Mouse (Mus musculus) liver, embryonic 14.5 days (tissue): Measurements from ENCODE around the gene Atp6v1a. TPM values are rescaled to one million over a fixed set of nuclear protein-coding genes. Genes with fewer than 3 reads are reported as not detected.

Experiments
- ATAC-seq: fragments of 200-750 bp; cut with Nextera tagmentation; 2 replicates; pipeline ENCODE4 v1.8.0; 2017; ENCODE audit warnings: moderate number of reproducible peaks, mild to moderate bottlenecking, moderate library complexity; ENCODE audit not compliant: insufficient read depth
- DNase-seq, 3 experiments: peaks; one replicate each; pipeline ENCODE4 v3.0.0-alpha.2; 2012 to 2013; ENCODE audit warnings: low read depth in 3 of 3, low spot score in 3 of 3
- H3K27ac ChIP-seq: fragments of 300-500 bp; sonication (generic); 2 replicates; pipeline ENCODE4 v1.5.1; 2014; ENCODE audit warnings: moderate library complexity, mild to moderate bottlenecking, control low read depth, inconsistent platforms
- H3K27me3 ChIP-seq: fragments of 300-500 bp; sonication (generic); 2 replicates; pipeline ENCODE4 v1.6.1; 2014; ENCODE audit warnings: mild to moderate bottlenecking, low read length, moderate library complexity; ENCODE audit not compliant: control insufficient read depth, insufficient read depth
- H3K36me3 ChIP-seq: fragments of 300-500 bp; sonication (generic); replicated peaks from 2 replicates; pipeline ENCODE4 v1.6.1; 2014; ENCODE audit warnings: low read depth; ENCODE audit not compliant: control insufficient read depth, insufficient read depth
- H3K4me1 ChIP-seq, 2 experiments: fragments of 200-500 bp in 1 of 2; fragments of 300-500 bp in 1 of 2; sonication (generic) in 1 of 2; replicated peaks; 2 replicates each; pipeline ENCODE4 v1.6.1; 2012 to 2014; ENCODE audit warnings: antibody characterized with exemption in 1 of 2, inconsistent platforms in 1 of 2, low read length in 1 of 2; ENCODE audit not compliant: control insufficient read depth in 2 of 2, insufficient read depth in 2 of 2
- H3K4me2 ChIP-seq: fragments of 300-500 bp; sonication (generic); 2 replicates; pipeline ENCODE4 v1.6.1; 2014; ENCODE audit warnings: low read depth, mild to moderate bottlenecking, control low read depth, moderate library complexity
- H3K4me3 ChIP-seq, 2 experiments: fragments of 200-500 bp in 1 of 2; fragments of 300-500 bp in 1 of 2; sonication (generic) in 1 of 2; 2 replicates each; pipeline ENCODE4 v1.5.1; 2012 to 2014; ENCODE audit warnings: low read depth in 2 of 2, low read length in 2 of 2, mild to moderate bottlenecking in 2 of 2, control low read depth in 1 of 2, inconsistent platforms in 1 of 2, moderate library complexity in 1 of 2; ENCODE audit not compliant: insufficient read depth in 1 of 2
- H3K9ac ChIP-seq: fragments of 300-500 bp; sonication (generic); replicated peaks from 2 replicates; pipeline ENCODE4 v1.6.1; 2014; ENCODE audit warnings: mild to moderate bottlenecking, control low read depth, moderate library complexity
- H3K9me3 ChIP-seq: fragments of 300-500 bp; sonication (generic); 2 replicates; pipeline ENCODE4 v1.6.1; 2016; ENCODE audit warnings: low read length, mixed read lengths; ENCODE audit not compliant: control insufficient read depth
- CTCF ChIP-seq: IDR thresholded peaks from 2 replicates; pipeline ENCODE4 v1.5.1; 2016; ENCODE audit warnings: antibody characterized with exemption, low read depth, control low read depth
- EP300 ChIP-seq: IDR thresholded peaks from 2 replicates; pipeline ENCODE4 v1.6.1; 2016; ENCODE audit warnings: antibody characterized with exemption, low read depth
- WGBS: fragments of 180-500 bp; shearing (Covaris S2); extraction: QIAGEN DNeasy Blood & Tissue Kit; methylation state at CpG from one replicate; pipeline ENCODE4 v1.1.7; 2014; ENCODE audit not compliant: insufficient replicate concordance; 5-methylcytosine and 5-hydroxymethylcytosine counted together
- polyA plus RNA-seq, 2 experiments: library from polyadenylated mRNA; depleted of rRNA in 1 of 2; stranded (reverse) in 1 of 2; unstranded in 1 of 2; fragments of >200 nt; fragmentation: Nextera tagmentation in 1 of 2; extraction: Ambion mirVana in 1 of 2; gene quantifications; 2 replicates each; pipeline versions ENCODE4 v1.2.1 to v1.2.3; 2012 to 2014

Gene Atp6v1a
- polyA plus RNA-seq, 2 experiments = 11.9 to 28.8 TPM

DNA sequence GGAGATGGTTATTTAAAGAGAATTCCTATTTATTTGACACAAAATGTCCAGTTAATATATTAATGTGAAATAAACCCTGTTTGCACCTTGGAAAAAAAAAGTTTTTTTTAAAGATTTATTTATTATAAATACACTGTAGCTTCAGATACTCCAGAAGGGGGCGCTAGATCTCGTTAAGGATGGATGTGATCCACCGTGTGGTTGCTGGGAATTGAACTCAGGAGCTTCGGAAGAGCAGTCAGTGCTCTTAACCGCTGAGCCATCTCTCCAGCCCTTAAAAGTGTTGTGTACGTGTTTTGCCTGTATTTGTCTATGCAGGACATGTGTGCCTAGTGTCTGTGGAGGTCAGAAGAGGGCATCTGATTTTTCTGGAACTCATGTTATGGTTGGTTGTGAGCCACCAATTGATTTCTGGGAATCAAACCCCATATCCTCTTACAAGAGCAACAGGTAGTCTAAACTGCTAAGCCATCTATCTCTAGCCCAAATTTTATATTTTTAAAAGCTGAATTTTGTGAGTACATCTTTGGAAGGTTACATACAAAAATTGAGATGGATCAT lies 15.1 kb upstream of the Atp6v1a start:
- TF ChIP-seq CTCF (peak; percentile 53), EP300 (no peak)
- no peak for ATAC-seq
- no peak overlapping the region for H3K4me3 ChIP-seq
- H3K27me3 ChIP-seq = no peaks in the 10 kb centered on the region
- no peak for DNase-seq
- no peaks in the 10 kb centered on the region for H3K9me3 ChIP-seq
- H3K4me2 ChIP-seq = no peak overlapping the region
- peaks cover 0 to 2% of the 10 kb centered on the region in 2 experiments; a peak in 1 of 4 replicates for H3K4me1 ChIP-seq
- H3K9ac ChIP-seq = no peak overlapping the region
- WGBS = 55% methylated on average over 6 of the region's 6 CpGs
- H3K36me3 ChIP-seq = peaks cover 17% of the 10 kb centered on the region
- no peak overlapping the region for H3K27ac ChIP-seq

DNA sequence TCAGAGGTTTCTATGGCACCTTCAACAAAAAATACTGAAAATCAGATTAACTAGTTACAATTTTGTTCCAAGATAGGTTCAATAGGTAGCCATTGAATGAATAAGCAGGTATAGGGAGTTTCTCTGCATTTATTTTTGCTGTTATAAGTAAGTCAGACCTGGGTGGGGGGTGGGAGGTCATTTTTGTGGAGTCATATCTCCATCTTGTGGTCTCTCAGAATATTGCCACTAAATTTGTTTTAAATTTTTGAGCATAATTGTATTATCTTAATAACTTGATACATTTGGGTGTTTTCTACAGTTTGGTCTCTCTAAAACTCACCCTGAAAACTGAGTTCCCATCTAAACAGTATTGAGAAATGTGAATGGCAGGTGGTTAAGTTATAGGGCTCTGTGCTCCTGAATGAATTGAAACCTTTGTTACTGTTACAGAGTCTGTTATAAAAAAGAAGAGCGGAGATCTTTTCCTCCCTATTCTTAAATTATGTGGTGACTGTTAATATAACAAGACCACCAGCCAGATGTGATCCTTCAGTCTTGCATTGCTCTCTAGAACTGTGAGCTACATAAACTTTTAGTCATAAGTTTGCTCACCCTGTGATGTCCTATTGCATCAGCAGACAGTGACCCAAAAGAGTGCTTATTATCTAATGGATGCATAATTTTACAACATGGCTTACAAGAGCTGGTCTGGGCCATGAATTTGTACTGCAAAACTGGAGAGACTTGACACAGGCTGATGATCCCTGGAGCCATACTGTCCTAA lies 9.7 kb upstream of the Atp6v1a start:
- Histone ChIP-seq H3K27ac (no peak overlapping the region), H3K4me1 (no peaks in the 10 kb centered on the region; a peak in 1 of 4 replicates), H3K4me2 (no peak overlapping the region), H3K36me3 (peaks cover 3% of the 10 kb centered on the region; the same call in 1 of the 2 replicates), H3K9ac (no peak overlapping the region), H3K9me3 (no peaks in the 10 kb centered on the region), H3K27me3 (no peaks in the 10 kb centered on the region), H3K4me3 (no peak overlapping the region)
- TF ChIP-seq CTCF (peak; percentile 18; the same call in 1 of the 2 replicates), EP300 (no peak)
- WGBS = 76% methylated on average over 1 of the region's 1 CpGs
- DNase-seq = no peak
- ATAC-seq = no peak

DNA sequence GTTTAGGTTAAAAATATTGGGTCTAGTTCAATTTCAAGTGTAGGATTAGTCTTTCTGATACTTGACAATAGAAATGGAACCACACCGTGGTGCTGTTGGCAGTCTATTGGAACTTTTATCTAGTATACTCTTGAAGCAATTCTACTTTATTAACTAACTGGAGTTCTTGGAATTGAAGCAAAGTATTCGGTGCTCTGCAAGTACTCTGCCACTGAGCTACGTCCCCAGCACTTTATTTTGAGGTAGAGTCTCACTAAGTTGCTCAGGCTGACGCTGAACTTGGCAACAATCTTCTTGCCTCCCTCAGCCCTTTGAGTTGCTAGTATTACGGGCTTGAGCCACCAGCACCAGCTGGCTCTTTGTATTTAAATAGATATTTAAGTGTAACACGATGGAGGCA lies 2.0 kb upstream of the Atp6v1a start:
- peaks cover 8 to 10% of the 10 kb centered on the region in 2 experiments for H3K4me1 ChIP-seq
- peaks cover 3% of the 10 kb centered on the region; the same call in 1 of the 2 replicates for H3K36me3 ChIP-seq
- DNase-seq (no peak), ATAC-seq (no peak)
- no peaks in the 10 kb centered on the region for H3K9me3 ChIP-seq
- no peak overlapping the region; the same call in 1 of the 2 replicates for H3K27ac ChIP-seq
- peak overlapping the region; percentile 41 to 93 for H3K4me3 ChIP-seq
- WGBS = 42% methylated on average over 6 of the region's 6 CpGs
- peak overlapping the region; percentile 38; the same call in 1 of the 2 replicates for H3K9ac ChIP-seq
- TF ChIP-seq CTCF = no peak
- TF ChIP-seq EP300 = no peak
- H3K4me2 ChIP-seq = peak overlapping the region; percentile 100
- H3K27me3 ChIP-seq = no peaks in the 10 kb centered on the region

DNA sequence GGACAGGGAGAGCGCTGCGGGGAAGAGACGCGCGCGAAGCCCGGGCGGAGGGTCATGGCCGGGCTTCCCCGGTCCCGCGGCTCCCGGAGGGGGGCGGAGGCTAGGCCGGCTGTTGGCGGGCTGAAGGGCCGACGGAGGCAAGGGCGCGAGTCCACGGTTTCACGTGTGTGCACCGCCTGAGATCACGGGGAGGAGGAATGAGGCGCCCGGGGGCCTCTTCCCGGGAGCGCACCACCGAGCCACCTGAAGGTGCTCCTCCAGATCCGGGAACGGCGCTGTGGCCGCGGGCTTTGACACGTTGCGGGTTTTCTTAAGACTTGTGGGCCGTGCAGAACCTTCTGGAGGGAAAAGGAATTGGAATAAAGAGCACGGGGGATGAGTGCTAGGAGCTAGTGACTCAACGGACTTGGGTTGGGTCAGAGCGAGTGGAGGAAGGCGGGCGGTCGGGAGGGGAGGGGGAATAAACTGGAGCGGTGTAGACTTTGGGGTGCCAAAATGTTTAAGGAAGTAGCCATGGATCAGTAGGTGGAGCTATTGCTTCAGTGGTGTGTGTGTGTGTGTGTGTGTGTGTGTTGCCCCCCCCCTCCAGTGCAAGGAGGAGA lies 782 bp upstream of the Atp6v1a start:
- no peaks in the 10 kb centered on the region for H3K9me3 ChIP-seq
- ATAC-seq = peak; percentile 68

More for the DNA sequence above, 782 bp upstream of the Atp6v1a start:
- WGBS = under 1% methylated on average over 43 of the region's 44 CpGs
- Histone ChIP-seq H3K27ac (peak overlapping the region; percentile 97), H3K4me1 (peaks cover 8 to 10% of the 10 kb centered on the region in 2 experiments), H3K36me3 (peaks cover 3% of the 10 kb centered on the region; the same call in 1 of the 2 replicates), H3K27me3 (no peaks in the 10 kb centered on the region), H3K4me2 (peak overlapping the region; percentile 100), H3K4me3 (peak overlapping the region; percentile 92 to 93), H3K9ac (peak overlapping the region; percentile 92)
- no peak for TF ChIP-seq EP300
- TF ChIP-seq CTCF = peak; percentile 74
- DNase-seq = peak; percentile 70 to 79 (median 76)
